Mouse (Mus musculus) adrenal gland (tissue): ENCODE data around the gene Etfdh.

ENCODE experiments used
- intact Hi-C: fragments of 180-260 bp; cut with DNase I; formaldehyde crosslinking; loops from one replicate; pipeline ENCODE4 v1.15.1; 2025
- long read RNA-seq, 2 experiments: library from polyadenylated mRNA; unstranded; transcript quantifications; one replicate each; pipeline ENCODE4 v2.0.0; 2020; ENCODE audit warnings: borderline replicate concordance in 1 of 2; ENCODE audit not compliant: insufficient replicate concordance in 1 of 2

Etfdh gene
- long read RNA-seq, experiment 1, transcript Etfdh-201 (13 exons, 2,377 nt) = major isoform, 64 of 73 reads
- long read RNA-seq, experiment 1, partial matches to known transcripts = 2 of 73 reads
- long read RNA-seq, experiment 1, other reads (novel, unspliced or antisense) = 3 of 73 reads
- long read RNA-seq, experiment 2, transcript Etfdh-201 (13 exons, 2,377 nt) = major isoform, 57 of 67 reads
- long read RNA-seq, experiment 2, partial matches to known transcripts = 3 of 67 reads
- long read RNA-seq, experiment 2, other reads (novel, unspliced or antisense) = 6 of 67 reads

GRCm38 (mm10) chr3:79629416-79629730 lies at the start of gene Etfdh:
Etfdh (minus strand) TSS chr3:79629500.
- intact Hi-C loops = no loop called here

GRCm38 (mm10) chr3:79676411-79676810 lies 47.1 kb upstream of the Etfdh start:
- intact Hi-C loops = no loop called here

GRCm38 (mm10) chr3:79674641-79675040 lies 45.3 kb upstream of the Etfdh start:
- intact Hi-C loops = no loop called here

GRCm38 (mm10) chr3:79673082-79673481 lies 43.8 kb upstream of the Etfdh start:
- intact Hi-C loops = loop anchor here (2.0 kb wide), 1 partner anchor 136 kb away; no protein-coding TSS in a partner anchor

GRCm38 (mm10) chr3:79672188-79672587 lies 42.9 kb upstream of the Etfdh start:
- intact Hi-C loops = loop anchor here (2.0 kb wide), 1 partner anchor 137 kb away; no protein-coding TSS in a partner anchor

GRCm38 (mm10) chr3:79670556-79670955 lies 41.3 kb upstream of the Etfdh start:
- intact Hi-C loops = no loop called here

GRCm38 (mm10) chr3:79664787-79665408 lies 35.6 kb upstream of the Etfdh start:
- intact Hi-C loops = loop anchor here (2.0 kb wide), 1 partner anchor 144 kb away; no protein-coding TSS in a partner anchor

- intact Hi-C loops = no loop called here
These were observed 27.4 kb upstream of the Etfdh start for GRCm38 (mm10) chr3:79656682-79657081.

- intact Hi-C loops = no loop called here
These were observed 22.8 kb upstream of the Etfdh start for GRCm38 (mm10) chr3:79652129-79652528.

- intact Hi-C loops = no loop called here
These were observed 512 bp downstream of the Etfdh start, which contains the start of gene 4930579G24Rik for GRCm38 (mm10) chr3:79628561-79629415. 4930579G24Rik (plus strand) TSS chr3:79629079.

GRCm38 (mm10) chr3:79628182-79628560 lies 1.1 kb downstream of the Etfdh start:
- intact Hi-C loops = no loop called here

GRCm38 (mm10) chr3:79627484-79628181 lies 1.7 kb downstream of the Etfdh start:
- intact Hi-C loops = no loop called here

GRCm38 (mm10) chr3:79609886-79610285 lies 19.4 kb downstream of the Etfdh start:
- intact Hi-C loops = no loop called here

- intact Hi-C loops = loop anchor here (10.0 kb wide), 1 partner anchor 511 kb away; no protein-coding TSS in a partner anchor
These were observed 33.8 kb downstream of the Etfdh start for GRCm38 (mm10) chr3:79595468-79595867.

- intact Hi-C loops = loop anchor here (10.0 kb wide), 1 partner anchor 507 kb away; no protein-coding TSS in a partner anchor
These were observed 37.4 kb downstream of the Etfdh start for GRCm38 (mm10) chr3:79591793-79592471.

GRCm38 (mm10) chr3:79590863-79591792 lies 38.2 kb downstream of the Etfdh start, which contains the start of gene Ppid:
Ppid (plus strand) TSS chr3:79591342.
- intact Hi-C loops = loop anchor here (10.0 kb wide), 1 partner anchor 506 kb away; no protein-coding TSS in a partner anchor

GRCm38 (mm10) chr3:79589671-79590070 lies 39.6 kb downstream of the Etfdh start:
- intact Hi-C loops = loop anchor here (5.0 to 10.0 kb wide), 5 partner anchors 72 to 627 kb away; no protein-coding TSS in a partner anchor

- intact Hi-C loops = loop anchor here (5.0 kb wide), 4 partner anchors 70 to 625 kb away; no protein-coding TSS in a partner anchor
These were observed 42.5 kb downstream of the Etfdh start for GRCm38 (mm10) chr3:79586804-79587203.
